Mouse (Mus musculus) MEL (cell line): ENCODE data around the gene Pld1. TPM values are rescaled to one million over a fixed set of nuclear protein-coding genes. Genes with fewer than 3 reads are reported as not detected.

Source experiments
- DNase-seq: peaks from one replicate; pipeline ENCODE4 v3.0.0; 2011; ENCODE audit warnings: low read depth, low spot score
- H3K27ac ChIP-seq: 2 replicates; pipeline ENCODE4 v1.5.1; 2012; ENCODE audit warnings: low read depth, mild to moderate bottlenecking, control low read depth, low read length, moderate library complexity; ENCODE audit not compliant: control insufficient read depth
- H3K27me3 ChIP-seq, 2 experiments: fragments of 150-350 bp in 1 of 2; sonication (generic) in 1 of 2; 2 replicates each; pipeline ENCODE4 v1.6.1; 2012; ENCODE audit warnings: low read length in 2 of 2, mild to moderate bottlenecking in 2 of 2, improper control_type of control experiment in 1 of 2, moderate library complexity in 1 of 2; ENCODE audit not compliant: insufficient read depth in 2 of 2, control insufficient read depth in 1 of 2
- H3K36me3 ChIP-seq, 2 experiments: 2 replicates each; pipeline ENCODE4 v1.6.1; 2012 to 2014; ENCODE audit warnings: low read length in 2 of 2, improper control_type of control experiment in 1 of 2, inconsistent platforms in 1 of 2, mild to moderate bottlenecking in 1 of 2; ENCODE audit not compliant: insufficient read depth in 2 of 2, control insufficient read depth in 1 of 2
- H3K4me1 ChIP-seq, 2 experiments: fragments of 150-350 bp in 1 of 2; sonication (generic) in 1 of 2; 2 replicates each; pipeline ENCODE4 v1.6.1; 2012; ENCODE audit warnings: low read length in 2 of 2, improper control_type of control experiment in 1 of 2, mild to moderate bottlenecking in 1 of 2; ENCODE audit not compliant: insufficient read depth in 2 of 2, control insufficient read depth in 1 of 2
- H3K4me3 ChIP-seq, 2 experiments: fragments of 150-350 bp in 1 of 2; sonication (generic) in 1 of 2; 2 replicates each; pipeline ENCODE4 v1.5.1; 2012; ENCODE audit warnings: low read depth in 2 of 2, low read length in 2 of 2, mild to moderate bottlenecking in 2 of 2, moderate library complexity in 2 of 2, control low read depth in 1 of 2, improper control_type of control experiment in 1 of 2; ENCODE audit not compliant: control insufficient read depth in 1 of 2, insufficient read depth in 1 of 2
- H3K79me2 ChIP-seq: 2 replicates; pipeline ENCODE4 v1.6.1; 2012; ENCODE audit warnings: mild to moderate bottlenecking, low read length, moderate library complexity; ENCODE audit not compliant: control insufficient read depth, poor library complexity, insufficient read depth
- H3K9ac ChIP-seq: 2 replicates; pipeline ENCODE4 v1.6.1; 2012; ENCODE audit warnings: low read depth, mild to moderate bottlenecking, control low read depth, low read length, moderate library complexity; ENCODE audit not compliant: control insufficient read depth, poor library complexity, severe bottlenecking
- H3K9me3 ChIP-seq: fragments of 150-350 bp; sonication (generic); replicated peaks from 2 replicates; pipeline ENCODE4 v1.6.1; 2012; ENCODE audit warnings: mild to moderate bottlenecking, low read length, improper control_type of control experiment, moderate library complexity; ENCODE audit not compliant: insufficient read depth
- BHLHE40 ChIP-seq: IDR thresholded peaks from 2 replicates; pipeline ENCODE4 v1.6.1; 2012; ENCODE audit warnings: low read depth, mild to moderate bottlenecking, inconsistent platforms, low read length, improper control_type of control experiment, borderline replicate concordance
- CTCF ChIP-seq, 3 experiments: IDR thresholded peaks in 2 of 3; conservative IDR thresholded peaks in 1 of 3; 2 replicates each; pipeline ENCODE4 v1.5.1; 2011 to 2012; ENCODE audit warnings: low read length in 3 of 3, low read depth in 2 of 3, mild to moderate bottlenecking in 2 of 3, improper control_type of control experiment in 1 of 3, inconsistent platforms in 1 of 3, mixed read lengths in 1 of 3, moderate library complexity in 1 of 3; ENCODE audit not compliant: control insufficient read depth in 1 of 3, insufficient read depth in 1 of 3, poor library complexity in 1 of 3, severe bottlenecking in 1 of 3
- ELF1 ChIP-seq: IDR thresholded peaks from 2 replicates; pipeline ENCODE4 v1.6.1; 2014; ENCODE audit warnings: low read depth, mild to moderate bottlenecking, inconsistent platforms, low read length, improper control_type of control experiment, moderate library complexity
- GATA1 ChIP-seq: IDR thresholded peaks from 2 replicates; pipeline ENCODE4 v1.6.1; 2011; ENCODE audit warnings: low read depth, low read length, improper control_type of control experiment
- HCFC1 ChIP-seq: IDR thresholded peaks from 2 replicates; pipeline ENCODE4 v1.6.1; 2012; ENCODE audit warnings: low read depth, mild to moderate bottlenecking, inconsistent platforms, low read length, improper control_type of control experiment, moderate library complexity
- JUND ChIP-seq: IDR thresholded peaks from 2 replicates; pipeline ENCODE4 v1.6.1; 2011; ENCODE audit warnings: low read depth, mild to moderate bottlenecking, improper control_type of control experiment, low read length
- KAT2A ChIP-seq: conservative IDR thresholded peaks from 2 replicates; pipeline ENCODE4 v1.6.1; 2012; ENCODE audit warnings: low read depth, low read length, improper control_type of control experiment, inconsistent platforms
- MAFK ChIP-seq: IDR thresholded peaks from 2 replicates; pipeline ENCODE4 v1.6.1; 2011; ENCODE audit warnings: low read depth, mild to moderate bottlenecking, low read length, improper control_type of control experiment, borderline replicate concordance
- MEF2A ChIP-seq: IDR thresholded peaks from 2 replicates; pipeline ENCODE4 v1.6.1; 2014; ENCODE audit warnings: low read depth, mild to moderate bottlenecking, inconsistent platforms, low read length, improper control_type of control experiment; ENCODE audit not compliant: poor library complexity, insufficient replicate concordance, severe bottlenecking; ENCODE audit errors: extremely low read depth
- MXI1 ChIP-seq: IDR thresholded peaks from 2 replicates; pipeline ENCODE4 v1.6.1; 2011; ENCODE audit warnings: mild to moderate bottlenecking, low read depth, low read length, improper control_type of control experiment
- MYC ChIP-seq: IDR thresholded peaks from 2 replicates; pipeline ENCODE4 v1.6.1; 2011; ENCODE audit warnings: low read depth, mild to moderate bottlenecking, low read length, improper control_type of control experiment, moderate library complexity
- NELFE ChIP-seq: IDR thresholded peaks from 2 replicates; pipeline ENCODE4 v1.6.1; 2011; ENCODE audit warnings: low read depth, low read length, improper control_type of control experiment
- POLR2AphosphoS2 ChIP-seq: IDR thresholded peaks from 2 replicates; pipeline ENCODE4 v1.6.1; 2011; ENCODE audit warnings: low read length, improper control_type of control experiment
- POLR2AphosphoS5 ChIP-seq: IDR thresholded peaks from 2 replicates; pipeline ENCODE4 v1.6.1; 2012; ENCODE audit warnings: low read depth, borderline replicate concordance, mild to moderate bottlenecking, inconsistent platforms, low read length, moderate library complexity, mixed read lengths
- RCOR1 ChIP-seq: IDR thresholded peaks from 2 replicates; pipeline ENCODE4 v1.6.1; 2012; ENCODE audit warnings: low read depth, mild to moderate bottlenecking, inconsistent platforms, low read length, improper control_type of control experiment
- TCF12 ChIP-seq: IDR thresholded peaks from 2 replicates; pipeline ENCODE4 v1.6.1; 2014; ENCODE audit warnings: low read depth, mild to moderate bottlenecking, inconsistent platforms, low read length, improper control_type of control experiment, moderate library complexity
- USF1 ChIP-seq: IDR thresholded peaks from 2 replicates; pipeline ENCODE4 v1.6.1; 2014; ENCODE audit warnings: low read depth, mild to moderate bottlenecking, inconsistent platforms, low read length, improper control_type of control experiment, moderate library complexity
- USF2 ChIP-seq, 2 experiments: IDR thresholded peaks; 2 replicates each; pipeline ENCODE4 v1.6.1; 2011 to 2012; ENCODE audit warnings: improper control_type of control experiment in 2 of 2, low read length in 2 of 2, borderline replicate concordance in 1 of 2, inconsistent platforms in 1 of 2, low read depth in 1 of 2, mild to moderate bottlenecking in 1 of 2; ENCODE audit not compliant: insufficient read depth in 1 of 2
- ZNF384 ChIP-seq: IDR thresholded peaks from 2 replicates; pipeline ENCODE4 v1.6.1; 2012; ENCODE audit warnings: low read depth, mild to moderate bottlenecking, inconsistent platforms, low read length, improper control_type of control experiment
- polyA plus RNA-seq, 2 experiments: library from polyadenylated mRNA; stranded (reverse) in 1 of 2; unstranded in 1 of 2; fragments of >175 nt in 1 of 2; fragments of >200 nt in 1 of 2; gene quantifications; 2 replicates each; pipeline versions ENCODE4 v1.2.1 to v1.2.4; 2012; ENCODE audit warnings: low replicate concordance in 2 of 2, low read depth in 1 of 2; ENCODE audit not compliant: insufficient read length in 2 of 2, insufficient read depth in 1 of 2, missing spikeins in 1 of 2
- total RNA-seq: library from RNA; depleted of rRNA; stranded (reverse); fragments of 300-350 nt; gene quantifications from 2 replicates; pipeline ENCODE4 v1.2.3, GENCODE M21; 2012

The Pld1 gene
- total and polyA plus RNA-seq, 3 experiments = 0.22 TPM; not detected in 2

DNA sequence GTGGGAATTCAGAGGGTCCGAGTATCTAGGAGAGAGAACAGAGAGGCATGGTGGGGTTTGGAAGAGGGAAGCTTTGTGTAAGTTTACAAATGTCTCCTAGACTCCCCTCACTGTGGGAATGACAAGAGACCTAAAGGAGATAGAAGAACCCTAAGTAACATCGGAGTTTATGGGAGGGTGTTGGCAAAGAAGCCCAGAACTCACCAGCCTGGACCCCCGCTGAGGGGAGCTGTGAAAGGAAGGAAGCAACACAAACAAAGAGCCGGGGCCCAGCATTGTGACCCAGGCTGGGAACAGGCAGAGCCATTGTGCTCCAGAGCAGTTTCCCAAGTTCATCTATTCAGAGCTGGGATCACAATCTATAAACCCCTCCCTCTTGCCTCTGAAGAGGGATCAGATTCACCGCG is 25.3 kb downstream of the Pld1 start:
- H3K79me2 ChIP-seq = no peaks in the 10 kb centered on the region
- H3K27ac ChIP-seq = no peak overlapping the region
- H3K36me3 ChIP-seq = no peaks in the 10 kb centered on the region
- no peaks in the 10 kb centered on the region for H3K4me1 ChIP-seq
- no peaks in the 10 kb centered on the region for H3K27me3 ChIP-seq
- no peak overlapping the region for H3K9ac ChIP-seq
- DNase-seq = no peak
- H3K9me3 ChIP-seq = no peaks in the 10 kb centered on the region
- no peak overlapping the region for H3K4me3 ChIP-seq
- TF ChIP-seq USF2 (IDR thresholded peaks at IDR 0.05; ENCODE audit: borderline replicate concordance in 1 of 2, insufficient read depth in 1 of 2, low read depth in 1 of 2, low read length in 2 of 2) = no peak
- no peak for TF ChIP-seq HCFC1
- TF ChIP-seq POLR2AphosphoS5 = no peak
- no peak for TF ChIP-seq MXI1
- TF ChIP-seq MAFK = no peak
- TF ChIP-seq POLR2AphosphoS2 = no peak
- TF ChIP-seq BHLHE40 = no peak

DNA sequence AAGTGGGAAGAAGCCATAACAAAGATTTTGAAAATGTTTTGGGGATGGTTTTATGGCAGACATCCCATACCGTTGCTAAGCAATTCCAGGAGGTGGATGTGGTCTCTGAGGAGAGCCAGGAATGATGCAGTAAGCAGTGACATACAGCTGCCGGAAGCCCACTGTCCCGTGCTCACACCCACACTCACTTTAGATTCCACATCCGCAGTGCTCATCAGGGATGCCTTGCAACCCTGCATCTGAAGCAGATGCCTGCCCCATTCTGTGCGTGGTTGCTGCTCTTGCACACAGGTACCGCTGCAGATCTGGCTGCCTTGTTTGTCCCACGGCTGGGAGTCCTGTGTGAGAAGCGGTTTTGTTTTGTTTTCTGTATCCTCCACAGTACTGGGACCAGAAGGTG is 30.2 kb downstream of the Pld1 start:
- DNase-seq = no peak
- TF ChIP-seq JUND (no peak), NELFE (no peak), MYC (no peak), RCOR1 (no peak), ELF1 (no peak), TCF12 (no peak)

DNA sequence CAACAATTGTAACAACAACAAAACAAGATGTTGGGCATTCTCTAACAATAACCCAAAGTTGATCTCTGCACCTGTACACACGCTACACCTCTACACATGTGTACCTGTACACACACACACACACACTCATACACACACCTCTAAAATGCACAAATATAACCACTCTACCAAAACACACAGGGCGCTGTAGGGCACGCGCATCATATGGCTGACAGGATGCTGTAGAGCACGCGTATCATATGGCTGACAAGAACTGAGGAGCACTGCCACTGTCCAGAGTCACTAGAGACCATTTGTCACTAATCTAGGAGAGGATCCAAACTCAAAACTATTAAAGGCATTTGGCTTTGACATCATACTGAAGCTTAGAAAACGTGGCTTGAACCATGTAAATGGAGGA is 35.4 kb downstream of the Pld1 start:
- Histone ChIP-seq H3K9me3 (no peaks in the 10 kb centered on the region), H3K27ac (no peak overlapping the region), H3K27me3 (no peaks in the 10 kb centered on the region), H3K36me3 (no peaks in the 10 kb centered on the region), H3K4me1 (no peaks in the 10 kb centered on the region), H3K9ac (no peak overlapping the region), H3K4me3 (no peak overlapping the region), H3K79me2 (no peaks in the 10 kb centered on the region)
- TF ChIP-seq CTCF (IDR thresholded peaks at IDR 0.05 in 2 of 3, conservative IDR thresholded peaks at IDR 0.05 in 1 of 3; ENCODE audit: control insufficient read depth in 1 of 3, insufficient read depth in 1 of 3, low read depth in 2 of 3, low read length in 3 of 3, poor library complexity in 1 of 3, severe bottlenecking in 1 of 3) = no peak
- TF ChIP-seq ZNF384 = no peak
- no peak for TF ChIP-seq USF1
- no peak for TF ChIP-seq MYC
- TF ChIP-seq GATA1 = no peak
- no peak for TF ChIP-seq KAT2A
- no peak for TF ChIP-seq MEF2A
- no peak for TF ChIP-seq RCOR1
- no peak for DNase-seq

More for the DNA sequence above, 30.2 kb downstream of the Pld1 start:
- no peaks in the 10 kb centered on the region for H3K9me3 ChIP-seq
- H3K4me1 ChIP-seq = no peaks in the 10 kb centered on the region
- no peak overlapping the region for H3K27ac ChIP-seq
- no peaks in the 10 kb centered on the region for H3K79me2 ChIP-seq
- no peak overlapping the region for H3K9ac ChIP-seq
- no peak overlapping the region for H3K4me3 ChIP-seq
- H3K27me3 ChIP-seq = no peaks in the 10 kb centered on the region
- no peaks in the 10 kb centered on the region for H3K36me3 ChIP-seq
